Mouse (Mus musculus) bone marrow macrophage, adult 2 months (primary cell): ENCODE measurements around the gene Ppia.

Experiments used
- CTCF ChIP-seq: IDR thresholded peaks from 2 replicates; pipeline ENCODE4 v1.5.1; 2012; ENCODE audit warnings: low read depth, mild to moderate bottlenecking, low read length, moderate library complexity
- POLR2A ChIP-seq: IDR thresholded peaks from 2 replicates; pipeline ENCODE4 v1.6.1; 2012; ENCODE audit warnings: mild to moderate bottlenecking, low read depth, low read length, borderline replicate concordance

DNA sequence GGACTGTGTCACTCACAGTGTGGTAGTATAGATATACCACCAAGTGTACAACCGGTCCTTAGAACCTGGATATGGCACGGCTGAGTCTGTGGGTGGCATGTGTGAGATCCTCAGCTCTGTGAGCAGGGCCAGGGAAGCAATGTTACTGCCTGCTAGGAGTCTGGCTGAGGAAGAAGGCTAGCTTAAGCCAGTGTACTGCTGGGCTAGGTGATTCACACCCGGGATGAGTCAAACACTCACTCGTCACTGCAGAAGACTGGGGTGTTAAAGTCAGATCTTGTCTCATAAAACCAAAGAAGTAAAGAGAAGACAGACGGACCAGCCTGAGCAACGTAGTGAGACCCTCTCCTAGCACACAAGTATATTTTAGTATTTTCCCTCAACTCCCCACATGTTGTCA, 34.3 kb upstream of the Ppia start:
- TF ChIP-seq POLR2A (no peak), CTCF (no peak)
